Mouse (Mus musculus) thymus, postnatal 0 days (tissue): ENCODE measurements around the gene Chaf1a. TPM values are rescaled to one million over a fixed set of nuclear protein-coding genes. Genes with fewer than 3 reads are reported as not detected.

Experiments used
- DNase-seq: peaks from one replicate; pipeline ENCODE4 v3.0.0-alpha.2; 2015; ENCODE audit warnings: low spot score
- polyA plus RNA-seq: library from polyadenylated mRNA; unstranded; fragments of >200 nt; fragmentation: Nextera tagmentation; extraction: Ambion mirVana; gene quantifications from 2 replicates; pipeline ENCODE4 v1.2.1, GENCODE M21; 2015

Gene Chaf1a
- polyA plus RNA-seq, 1 experiment from 2014 or later, result 18.0 TPM

DNA sequence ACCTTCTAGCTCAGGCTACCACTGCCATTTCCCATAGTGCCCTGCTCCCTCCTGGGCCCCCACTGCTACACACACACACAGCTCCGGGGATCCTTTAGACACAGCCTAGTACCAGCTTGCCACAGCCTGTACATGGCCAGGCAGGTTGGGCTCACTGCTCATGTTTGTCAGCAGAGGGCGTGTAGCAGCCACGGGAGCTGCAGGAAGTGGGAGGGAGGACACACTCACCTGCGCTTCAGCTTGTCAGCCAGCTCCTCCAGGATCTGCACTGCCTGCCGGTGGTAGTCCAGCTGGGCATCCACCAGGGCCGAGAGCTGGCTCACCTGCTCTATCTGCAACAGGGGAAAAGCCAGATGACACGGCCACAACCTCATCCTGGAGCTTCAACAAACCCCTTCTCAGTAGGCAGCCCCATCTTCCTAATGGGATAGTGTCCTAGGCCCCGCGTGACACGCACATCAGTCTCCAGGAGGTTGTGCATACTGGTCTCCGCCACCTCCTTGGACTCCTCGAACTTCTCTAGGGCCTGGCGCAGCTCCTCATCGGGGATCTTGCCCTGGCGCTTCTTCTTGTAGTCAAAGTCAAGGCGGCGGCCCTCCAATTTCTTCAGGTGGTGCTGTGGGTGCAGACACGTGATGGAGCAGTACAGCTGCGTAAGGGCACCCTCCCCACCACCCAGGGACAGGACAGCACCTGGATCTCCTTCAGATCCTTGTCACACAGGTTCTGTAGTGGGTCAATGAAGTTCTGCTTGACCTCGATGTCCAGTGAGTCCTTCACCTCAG lies 21.7 kb upstream of the Chaf1a start:
- peak; percentile 75 for DNase-seq

DNA sequence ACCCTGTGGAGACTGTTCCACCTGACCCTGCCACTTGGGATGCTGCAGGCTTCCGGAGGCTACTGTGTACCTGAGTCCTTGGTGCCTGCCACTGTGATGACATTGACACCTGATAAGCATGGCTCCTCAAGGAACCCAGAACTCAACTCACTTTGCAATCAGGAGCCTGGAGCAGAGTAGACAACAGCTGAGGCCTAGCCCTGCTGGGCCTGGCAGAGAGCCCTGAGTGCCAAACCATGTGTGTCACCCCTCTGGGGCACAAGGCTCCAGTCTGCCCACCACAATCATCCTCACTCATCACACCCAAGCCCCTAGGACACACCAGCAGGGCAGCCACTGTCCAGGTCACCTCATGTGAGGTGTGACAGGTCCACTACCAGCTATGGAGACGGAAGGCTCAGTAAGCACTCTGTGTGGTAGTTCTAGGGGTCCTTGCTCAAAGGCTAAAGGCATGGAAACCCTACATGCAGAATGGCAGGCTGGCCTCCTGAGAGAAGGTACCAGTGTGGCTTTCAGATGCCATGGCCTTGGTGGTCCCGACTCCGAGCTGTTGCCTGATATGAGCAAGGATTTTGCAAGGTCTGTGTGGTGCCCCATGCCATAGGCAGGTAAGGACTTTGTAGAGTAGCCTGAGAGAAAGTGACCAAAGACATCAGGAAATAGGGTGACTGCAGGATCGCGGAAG lies 19.7 kb upstream of the Chaf1a start:
- no peak for DNase-seq

DNA sequence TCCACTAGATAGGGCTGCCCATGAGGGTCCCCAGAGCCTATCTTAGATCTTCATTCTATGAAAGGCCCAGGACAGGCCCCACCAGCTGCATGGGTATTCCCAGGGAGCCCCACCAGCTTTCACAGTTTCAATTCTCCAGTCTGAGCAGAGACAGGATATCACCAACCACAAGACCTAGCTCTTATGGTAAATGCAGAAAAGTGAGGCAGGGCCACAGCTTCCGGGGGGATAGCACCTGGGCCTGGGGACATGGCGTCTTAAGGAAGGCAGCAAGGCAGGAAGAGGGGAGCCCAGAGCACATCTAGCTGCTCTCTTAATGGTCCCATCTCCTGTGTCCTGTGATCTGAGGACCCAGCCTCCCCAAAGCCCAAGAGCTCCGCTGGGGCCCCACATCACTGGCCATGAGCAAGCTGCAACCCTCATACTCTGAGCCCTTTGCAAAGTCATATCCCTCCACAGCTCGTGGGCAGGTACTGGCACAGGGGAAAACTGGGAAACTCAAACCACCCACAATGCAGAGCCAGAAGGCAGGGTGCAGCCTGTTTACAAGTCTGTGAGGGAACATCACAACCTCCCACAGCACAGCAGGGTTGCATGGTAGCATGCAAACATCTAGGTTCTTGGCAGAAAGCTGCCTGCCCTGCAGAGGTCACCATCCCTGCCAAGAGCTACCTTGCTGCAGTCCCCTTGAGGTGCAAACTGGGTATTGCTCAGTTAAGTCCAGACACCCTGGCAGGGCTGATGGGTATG lies 18.9 kb upstream of the Chaf1a start:
- peak; percentile 90 for DNase-seq

DNA sequence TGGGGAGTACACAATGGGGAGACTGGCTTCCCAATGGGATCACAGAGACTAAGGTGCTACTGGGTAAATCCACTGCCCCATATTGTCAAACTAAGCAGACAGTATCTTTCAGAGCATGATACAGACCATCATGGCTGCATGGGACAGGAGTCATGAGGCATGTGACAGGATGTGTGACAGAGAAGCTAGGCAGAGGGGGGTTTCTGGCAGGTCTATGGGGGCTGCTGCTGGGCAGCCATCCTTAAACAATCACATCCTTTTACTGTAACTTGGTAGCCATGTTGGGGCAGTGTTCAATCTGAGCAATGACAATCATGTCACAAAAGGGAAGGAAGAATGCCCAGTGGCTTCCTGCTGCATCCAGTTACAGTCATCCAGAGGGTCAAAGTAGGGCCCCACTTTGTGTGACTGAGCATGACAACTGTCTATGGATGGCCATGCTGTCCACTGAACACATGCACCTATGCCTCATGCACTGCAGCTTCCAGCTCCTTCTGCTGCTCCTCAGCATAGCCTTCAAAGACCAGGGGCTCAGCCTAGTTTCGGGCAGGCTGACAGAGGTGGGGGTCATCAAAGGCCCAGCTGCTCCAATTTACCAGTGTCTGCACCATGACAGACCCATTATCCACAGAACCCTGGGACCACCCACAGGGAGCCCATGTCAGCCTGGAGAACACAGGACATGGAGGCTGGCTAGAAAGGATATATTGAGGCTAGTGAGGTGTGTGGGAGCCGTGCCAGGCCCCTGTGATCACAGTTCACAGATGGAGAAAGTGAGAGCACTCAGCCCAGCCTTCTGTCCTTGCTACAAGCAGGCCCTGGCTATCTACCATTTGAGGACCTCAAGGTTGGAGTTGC lies 17.9 kb upstream of the Chaf1a start:
- peak; percentile 56 for DNase-seq

DNA sequence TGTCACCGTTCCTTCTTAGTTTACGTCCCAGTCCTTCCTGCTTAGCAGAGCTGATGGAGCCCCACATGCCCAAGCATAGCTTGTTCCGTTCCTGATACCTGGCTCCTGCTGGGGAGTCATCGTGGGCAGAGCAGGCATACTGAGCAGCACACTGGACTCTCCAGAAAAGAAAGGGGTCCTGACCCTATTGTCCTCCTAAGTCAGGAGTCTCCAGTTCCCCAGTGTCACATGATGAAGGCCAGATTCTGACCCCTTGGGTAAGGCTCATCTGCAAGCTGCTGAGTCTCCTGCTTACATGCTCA lies 17.3 kb upstream of the Chaf1a start:
- no peak for DNase-seq

DNA sequence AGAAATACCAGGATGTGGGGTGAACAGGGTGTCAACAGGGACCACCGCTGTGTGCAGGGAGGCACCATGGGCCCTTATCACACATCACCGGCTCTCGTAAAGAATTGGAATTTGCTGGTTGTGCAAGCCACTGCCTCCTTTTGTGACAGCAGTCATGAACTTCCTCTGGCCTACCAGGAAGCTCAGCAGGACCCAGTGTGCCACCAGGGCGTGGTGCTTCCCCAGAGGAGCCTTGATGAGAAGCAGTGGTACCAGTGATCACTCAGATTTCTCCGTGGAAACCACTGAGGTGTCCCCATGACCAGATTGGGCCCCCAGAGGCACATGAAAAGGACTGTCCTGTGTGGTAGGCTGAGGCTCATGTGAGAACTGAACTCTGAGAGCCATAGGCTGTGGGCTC lies 16.9 kb upstream of the Chaf1a start:
- no peak for DNase-seq

DNA sequence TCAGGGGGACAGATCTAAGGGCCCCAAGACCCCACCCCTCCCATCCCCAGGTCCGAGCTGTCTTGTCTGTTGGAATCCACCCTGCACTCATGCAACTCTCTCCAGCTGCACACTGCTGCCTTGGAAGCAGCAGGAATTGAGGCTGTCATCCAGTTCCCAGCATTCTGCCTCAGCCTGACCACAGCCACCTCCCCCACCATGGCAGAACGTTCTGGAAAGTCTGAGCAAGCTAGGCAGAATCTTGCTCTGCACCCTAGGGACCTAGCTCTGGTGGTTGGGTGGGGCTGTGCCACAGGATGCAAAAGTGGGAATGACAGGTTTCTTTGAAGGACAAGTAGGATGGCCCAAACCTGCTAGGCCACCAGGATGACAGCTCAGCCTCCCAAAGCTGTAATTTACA lies 15.8 kb upstream of the Chaf1a start:
- no peak for DNase-seq

DNA sequence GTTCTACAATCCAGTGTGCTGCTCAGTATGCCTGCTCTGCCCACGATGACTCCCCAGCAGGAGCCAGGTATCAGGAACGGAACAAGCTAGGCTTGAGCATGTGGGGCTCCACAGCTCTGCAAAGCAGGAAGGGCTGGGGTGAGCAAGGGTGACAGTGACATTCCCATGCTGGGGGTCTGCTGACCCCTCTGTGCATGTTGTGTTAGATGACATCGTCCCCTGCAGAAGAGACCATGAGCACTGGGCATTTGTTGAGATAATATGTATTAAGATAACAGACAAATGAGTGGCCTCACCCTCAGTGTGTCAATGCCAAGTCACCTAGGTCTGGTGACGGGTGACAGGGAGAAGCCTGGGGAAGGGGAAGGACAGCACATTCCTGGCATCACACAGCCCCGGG lies 15.3 kb upstream of the Chaf1a start:
- no peak for DNase-seq

DNA sequence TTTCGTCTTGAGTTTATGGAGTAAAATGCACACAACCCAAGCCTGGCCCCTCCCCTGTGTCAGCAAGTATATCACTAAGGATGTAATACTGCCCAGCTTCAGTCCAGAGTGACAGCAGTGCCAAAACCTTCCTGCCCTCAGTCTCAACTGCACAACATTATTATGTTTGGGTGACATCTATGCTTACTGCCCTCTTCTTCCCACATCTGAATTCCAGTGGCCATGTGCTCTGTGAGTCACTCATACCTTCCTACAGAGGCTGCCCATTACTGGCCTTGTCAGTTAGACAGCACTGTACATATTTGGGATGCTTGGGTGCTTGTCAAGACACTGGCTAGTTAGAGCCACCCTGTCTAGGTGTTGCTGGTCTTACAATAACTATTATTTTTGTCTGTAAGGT lies 13.9 kb upstream of the Chaf1a start:
- DNase-seq, result no peak

DNA sequence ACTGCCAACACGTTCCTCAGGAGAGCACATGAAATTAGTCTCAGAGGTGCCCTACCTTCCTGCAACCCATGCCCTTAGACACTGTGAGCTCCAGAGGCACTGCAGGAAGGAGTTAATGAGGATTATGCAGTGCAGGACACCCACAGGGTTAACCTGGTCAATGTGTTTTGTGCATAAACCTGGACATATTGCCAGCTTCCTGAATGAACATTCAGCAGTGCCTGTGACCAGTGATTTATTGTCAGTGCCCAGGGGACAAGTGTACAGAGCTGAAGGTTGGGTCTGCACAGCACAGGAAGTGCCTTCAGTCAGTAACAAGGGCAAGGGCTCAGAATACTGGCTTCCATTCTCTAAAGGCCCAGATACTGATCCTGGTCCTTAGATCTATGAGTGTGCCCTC lies 13.4 kb upstream of the Chaf1a start:
- DNase-seq, result no peak

DNA sequence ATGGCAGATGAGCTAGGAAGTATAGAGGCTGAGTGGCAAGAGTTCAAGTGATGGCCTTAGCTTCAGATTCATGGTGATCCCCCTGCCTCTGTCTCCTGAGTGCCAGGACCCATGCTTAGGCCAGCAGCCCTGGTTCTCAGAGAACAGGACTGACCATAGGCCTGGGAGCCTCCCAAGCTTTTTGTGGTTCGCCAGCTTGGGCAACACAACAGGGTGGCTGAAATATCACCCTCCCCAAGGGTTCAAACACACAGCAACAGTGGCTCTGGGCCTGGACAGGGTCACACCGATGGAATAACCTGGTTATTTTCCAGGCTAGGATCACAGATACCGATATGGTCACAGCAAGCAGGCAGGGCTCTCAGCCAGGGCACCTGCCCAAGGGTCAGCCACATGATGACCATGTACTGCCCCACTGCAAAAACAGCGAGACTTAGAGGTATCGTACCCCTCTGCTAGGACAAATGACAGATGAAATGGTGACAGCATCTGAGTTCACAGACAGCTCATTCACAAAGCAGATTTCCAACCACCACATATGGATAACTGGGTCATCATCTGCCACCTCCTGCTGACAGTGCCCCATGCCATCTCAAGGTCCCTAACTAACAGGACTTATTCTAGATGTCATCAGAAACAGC lies 12.3 kb upstream of the Chaf1a start:
- no peak for DNase-seq

DNA sequence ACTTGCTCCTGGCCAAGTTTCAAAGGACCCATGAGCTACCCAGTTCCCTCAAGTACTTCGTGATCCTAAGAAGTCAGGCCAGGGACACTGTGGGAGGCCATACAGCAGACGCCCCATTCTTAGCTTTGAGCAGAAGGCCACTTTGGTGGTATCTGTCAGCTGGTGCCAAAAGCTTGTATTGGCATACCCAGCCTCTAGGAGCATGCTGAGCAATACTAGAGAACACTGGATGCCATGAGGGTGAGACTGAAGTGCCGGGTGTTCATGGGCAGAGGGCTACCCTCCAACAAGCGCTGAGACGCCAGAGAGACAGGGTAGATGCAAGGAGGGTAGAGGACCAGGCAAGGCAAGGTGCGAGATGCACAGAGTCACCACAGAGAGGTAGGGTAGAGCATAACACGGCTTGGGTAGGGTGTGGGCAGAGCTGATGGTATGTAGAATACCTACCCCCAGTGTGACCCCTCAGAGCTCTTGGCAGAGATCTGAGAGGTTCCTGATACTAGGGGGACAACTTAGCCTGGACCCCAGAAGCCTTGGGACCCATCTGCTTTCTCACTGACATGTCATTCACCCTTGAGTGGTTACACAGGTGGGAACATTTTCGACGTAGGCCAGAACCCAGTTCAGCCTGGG lies 9.9 kb upstream of the Chaf1a start:
- DNase-seq, result no peak

DNA sequence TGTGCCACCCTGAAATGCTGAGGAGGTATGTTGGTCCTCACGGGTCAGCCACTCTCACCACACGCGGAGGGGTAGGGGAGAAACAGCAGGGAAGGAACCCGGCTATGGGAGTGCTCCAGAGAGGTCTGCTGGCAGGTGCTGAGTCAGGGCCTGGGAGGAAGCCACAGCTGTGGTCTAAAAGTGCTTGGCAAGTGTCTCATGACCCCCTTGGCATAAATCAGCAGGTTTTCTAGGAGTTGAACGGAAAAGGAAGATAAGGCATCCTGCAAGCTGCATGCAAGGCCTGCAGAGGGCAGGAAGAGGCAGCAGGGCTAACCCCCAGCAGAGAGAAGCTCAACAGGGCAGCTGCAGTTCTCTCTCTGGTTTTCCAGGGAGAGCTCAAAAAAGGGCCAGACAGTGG lies 9.3 kb upstream of the Chaf1a start:
- DNase-seq, result peak; percentile 64

DNA sequence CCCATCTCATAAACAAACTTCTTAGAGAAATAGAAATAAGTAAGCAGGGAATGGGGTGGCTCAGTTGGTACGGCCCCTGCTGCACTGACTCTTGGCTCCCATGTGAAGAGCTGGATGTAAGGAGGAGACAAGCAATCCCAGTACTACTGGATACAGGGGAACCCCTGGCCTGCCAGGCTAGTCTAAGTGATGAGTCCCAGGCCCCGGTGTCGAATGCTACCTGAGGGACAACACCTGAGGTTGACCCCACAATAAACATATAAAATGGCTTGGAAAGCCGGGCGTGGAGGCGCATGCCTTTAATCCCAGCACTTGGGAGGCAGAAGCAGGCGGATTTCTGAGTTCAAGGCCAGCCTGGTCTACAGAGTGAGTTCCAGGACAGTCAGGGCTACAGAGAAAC lies 8.8 kb upstream of the Chaf1a start:
- no peak for DNase-seq

DNA sequence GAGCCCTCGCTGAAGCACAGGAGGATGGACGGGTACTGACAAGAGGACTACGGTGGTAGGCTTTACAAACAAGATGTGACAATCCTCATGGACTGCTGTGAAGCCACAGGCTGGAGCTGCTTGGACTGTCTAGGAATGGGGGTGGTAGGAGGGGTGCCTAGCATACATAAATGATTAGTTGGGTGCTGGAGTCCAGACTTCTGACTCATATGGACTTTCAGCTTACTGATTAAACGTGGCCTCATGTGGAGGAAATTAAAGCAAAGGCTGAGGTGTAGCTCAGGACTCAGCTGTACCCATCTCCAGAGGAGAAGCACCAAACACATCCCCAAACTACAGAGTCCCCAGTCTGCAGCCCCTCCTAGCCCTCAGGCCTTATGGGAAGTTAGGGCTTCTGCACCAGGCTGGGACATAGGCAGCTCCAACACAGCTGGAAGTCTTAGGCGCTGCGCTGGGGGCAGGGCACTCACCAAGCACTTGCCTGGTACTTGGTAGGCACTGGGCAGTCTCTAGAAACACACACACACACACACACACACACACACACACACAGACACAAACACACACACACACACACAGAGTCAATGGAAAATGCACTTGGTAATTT lies 8.0 kb upstream of the Chaf1a start:
- no peak for DNase-seq

DNA sequence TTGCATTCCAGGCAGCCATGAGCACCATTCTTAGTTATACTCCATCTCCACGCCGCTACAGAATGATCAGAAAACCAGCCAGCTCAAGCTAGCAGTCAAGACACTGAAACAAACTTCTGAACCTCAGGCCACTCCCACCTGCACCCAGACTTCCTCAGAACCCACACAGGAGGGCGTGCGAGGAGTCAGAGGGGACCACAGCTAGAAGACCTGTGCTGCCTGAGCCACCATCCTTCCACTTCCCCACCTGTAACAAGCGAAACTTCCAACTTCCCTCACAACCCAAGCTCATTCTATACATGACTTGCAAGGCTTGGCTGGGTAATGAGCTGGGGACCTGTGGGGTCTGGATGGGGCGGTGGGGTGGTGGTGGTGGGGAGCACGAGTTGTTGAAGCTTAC lies 7.4 kb upstream of the Chaf1a start:
- DNase-seq, result peak; percentile 68

DNA sequence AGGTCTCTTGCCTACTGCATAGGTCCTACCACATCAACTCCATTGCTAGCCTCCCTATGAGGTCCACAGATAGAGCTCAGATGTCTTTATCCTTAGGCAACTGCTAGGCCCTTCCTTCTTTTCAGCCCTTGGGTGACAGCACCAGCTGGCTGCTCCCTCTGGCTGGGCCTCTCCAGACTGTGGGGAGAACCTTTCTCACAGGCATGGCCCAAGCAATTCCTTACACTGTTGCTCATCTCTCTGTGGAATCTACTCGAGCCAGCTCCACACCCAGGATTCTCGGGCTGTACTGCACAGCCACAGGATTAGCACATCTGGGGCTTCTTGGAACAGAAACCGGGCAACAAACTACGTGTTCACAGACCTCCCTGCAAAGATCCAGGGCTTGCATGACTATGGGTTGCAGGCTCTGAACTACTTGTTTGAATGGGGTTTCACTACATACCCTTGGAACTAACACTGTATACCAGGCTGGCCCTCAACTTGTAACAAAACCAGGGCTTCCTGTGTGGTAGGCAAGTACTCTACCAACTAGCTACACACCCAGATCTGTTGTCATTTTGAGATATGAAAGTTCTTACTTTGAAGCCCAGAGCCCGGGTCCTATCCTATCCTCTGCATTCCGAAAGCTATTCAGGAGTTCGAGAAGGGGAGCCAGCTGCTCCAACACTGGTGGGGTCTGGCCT lies 6.1 kb upstream of the Chaf1a start:
- DNase-seq, result peak; percentile 30

DNA sequence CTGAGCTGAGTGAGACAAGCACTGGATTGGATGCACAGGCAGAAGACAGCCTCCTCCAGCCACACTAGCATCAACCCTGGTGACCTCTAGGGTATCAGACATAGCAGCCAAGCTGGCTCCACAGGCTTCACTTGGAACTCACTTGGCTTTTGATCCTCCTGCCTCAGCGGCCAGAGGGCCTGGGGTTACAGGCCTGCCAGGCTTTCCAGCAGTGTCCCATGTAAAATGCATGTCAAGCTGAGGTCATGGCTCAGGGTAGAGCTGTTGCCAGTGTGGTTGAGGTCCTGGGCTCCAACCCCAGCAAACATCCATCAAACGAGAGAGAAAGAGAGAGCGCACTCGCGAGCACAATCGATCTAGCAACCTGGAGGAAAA lies 5.5 kb upstream of the Chaf1a start:
- no peak for DNase-seq

DNA sequence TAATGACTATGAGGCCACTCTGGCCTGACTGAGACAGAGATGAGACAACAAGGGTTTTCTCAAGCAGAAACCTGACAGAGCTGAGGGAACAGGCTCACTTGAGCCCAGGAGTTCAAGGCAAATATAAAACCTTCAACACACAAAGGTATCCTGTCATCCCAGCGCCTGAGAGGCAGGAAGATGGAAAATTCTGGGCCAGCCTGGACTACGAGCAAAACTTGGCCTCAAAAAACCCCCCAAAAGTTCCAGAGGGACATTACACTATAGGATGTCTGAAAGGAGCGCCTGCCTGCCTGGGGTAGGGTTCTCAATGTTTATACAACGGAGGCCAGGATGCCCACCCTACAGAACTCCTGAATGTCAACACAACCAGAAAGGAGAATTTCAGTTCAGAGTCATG lies 5.0 kb upstream of the Chaf1a start:
- no peak for DNase-seq
